23 mouse cellular contexts compared by ENCODE assay signal in the genomic region with DNA sequence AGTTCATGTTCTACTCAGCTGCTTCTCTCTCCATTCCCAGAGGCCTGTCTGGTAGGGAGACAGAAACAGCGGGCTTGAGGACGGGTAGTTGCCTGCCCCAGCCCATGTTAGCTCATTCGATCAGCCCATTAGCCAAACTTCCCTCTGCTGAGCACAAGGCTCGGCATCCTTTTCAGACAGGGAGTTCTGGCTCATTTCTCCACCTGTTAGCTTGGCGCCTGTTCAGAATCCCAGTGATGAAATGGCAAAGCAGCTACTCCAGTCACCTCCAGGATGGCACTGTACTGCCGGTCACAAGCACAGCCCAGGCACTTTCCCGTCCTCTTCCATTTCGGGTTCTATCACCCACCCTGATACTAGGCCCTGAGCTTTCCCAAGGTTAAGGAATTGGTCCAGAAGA. TPM values are rescaled to one million over a fixed set of nuclear protein-coding genes. Genes with fewer than 3 reads are reported as not detected.
A peak's percentile ranks its signal among the peaks of the same experiment; 100 is the strongest.
DNase-seq lines count a peak whose midpoint lies in the region; ATAC-seq and TF ChIP-seq lines count a peak whose summit lies in the region.
"Had no signal": no experiment of that assay in that cellular context is flagged by ENCODE, and none has a peak within 500 bp of the region (broad histone marks: within the 10 kb centered on the region; RNA-seq: fewer than 3 reads in every experiment).

No protein-coding gene starts in this region.

- H3K4me3 ChIP-seq in myocyte: no peak overlapping the region
- H3K4me3 ChIP-seq: embryonic facial prominence, embryonic 13.5 days; hindbrain, embryonic 12.5 days; intestine, embryonic 15.5 days; kidney, embryonic 15.5 days; limb, embryonic 10.5 days; neural tube, embryonic 12.5 days; stomach, embryonic 15.5 days had no signal

- no peak overlapping the region for H3ac ChIP-seq in myocyte (ENCODE audit: control insufficient read depth, insufficient read length)

- no peaks in the 10 kb centered on the region for H3K79me2 ChIP-seq in myocyte (ENCODE audit: control insufficient read depth, insufficient read depth)

- no peaks in the 10 kb centered on the region for H3K36me3 ChIP-seq in myocyte (ENCODE audit: control insufficient read depth, insufficient read depth)
- H3K36me3 ChIP-seq: embryonic facial prominence, embryonic 13.5 days; hindbrain, embryonic 12.5 days; intestine, embryonic 15.5 days; kidney, embryonic 15.5 days; limb, embryonic 10.5 days; stomach, embryonic 15.5 days had no signal

- intact Hi-C loops in left cerebral cortex, postnatal 4 days (cut with DNase I): no loop called here

- no peak overlapping the region for H3K4me2 ChIP-seq in myocyte (ENCODE audit: low read depth)
- H3K4me2 ChIP-seq: embryonic facial prominence, embryonic 13.5 days; hindbrain, embryonic 12.5 days; intestine, embryonic 15.5 days; kidney, embryonic 15.5 days; liver, embryonic 11.5 days; lung, embryonic 14.5 days; neural tube, embryonic 12.5 days; stomach, embryonic 15.5 days had no signal

- no peak for DNase-seq in cerebellum, postnatal 4 days (ENCODE audit: low spot score in 2 of 2)
- DNase-seq in left cerebral cortex, postnatal 4 days: peak; percentile 52
- no peak for DNase-seq in left cerebral cortex, adult 8-10 months (ENCODE audit: low spot score in 2 of 2)
- DNase-seq in cerebellum, postnatal 36 days: peak; percentile 91 to 94
- no peak for DNase-seq in Muller cell, postnatal 12 days (ENCODE audit: inconsistent ontology term)
- no peak for DNase-seq in heart, adult 9 months (ENCODE audit: low spot score in 2 of 2)
- DNase-seq: heart, adult 11 months; lung, embryonic 14.5 days; spleen, adult 18-20 months; thymus, adult 2 months had no signal

- peak; percentile 85 for ATAC-seq in cerebellum, adult (ENCODE audit: insufficient number of reproducible peaks, low FRiP score, low TSS enrichment)
- ATAC-seq: intestine, embryonic 15.5 days had no signal

- peak; percentile 22 for TF ChIP-seq POLR2A in myocyte (IDR thresholded peaks at IDR 0.05; ENCODE audit: insufficient read length, low read depth)

- H3K27me3 ChIP-seq in myocyte (ENCODE audit: control insufficient read depth, insufficient read depth, insufficient read length): no peaks in the 10 kb centered on the region

TF ChIP-seq in myocyte, 11 proteins besides CTCF, POLR2A, EP300 and RAD21:
- TF ChIP-seq USF1 (IDR thresholded peaks at IDR 0.05; ENCODE audit: low read depth): no peak
- TF ChIP-seq MYOD1 (IDR thresholded peaks at IDR 0.05; ENCODE audit: control insufficient read depth in 1 of 3, insufficient read length in 2 of 3, low read depth in 2 of 3): peak in 2 of 3 experiments; percentile 33 to 58
- peak in 1 of 3 experiments; percentile 67 for TF ChIP-seq MYOG (IDR thresholded peaks at IDR 0.05; ENCODE audit: control insufficient read depth in 1 of 3, insufficient read depth in 1 of 3, insufficient read length in 2 of 3, low read depth in 2 of 3)
TF ChIP-seq in myocyte: peak in this region for 2.

RNA-seq across cellular contexts. Expression of a gene that starts 7.5 kb away (rescaled TPM):
- total RNA-seq in left cerebral cortex, postnatal 4 days (2021): not detected
- total RNA-seq in left cerebral cortex, adult 8-10 months (2022): not detected
- polyA plus RNA-seq in myocyte (2012; fragmentation: generic; extraction: Trizol): 1,426 TPM
- total RNA-seq: adrenal gland, adult 18-20 months; common myeloid progenitor, adult 5-6 weeks; MEL had no signal
- polyA plus RNA-seq: lung, embryonic 14.5 days had no signal

RNA-seq across cellular contexts. Expression of a gene that starts 35.5 kb away (rescaled TPM):
- total RNA-seq in left cerebral cortex, postnatal 4 days (2021): 10 to 100 TPM; 62.6 to 72.1 TPM
- 10 to 100 TPM; 51.1 to 57.9 (median 55.8) TPM for total RNA-seq in left cerebral cortex, adult 8-10 months (2022)
- 35.8 TPM for polyA plus RNA-seq in myocyte (2012; fragmentation: generic; extraction: Trizol)
- total RNA-seq: MEL had no signal

Comparison
In these comparisons a context has a peak if more than half of its experiments do, and no peak if none do; other contexts are left out.
1. DNase-seq: peak in left cerebral cortex, postnatal 4 days (single experiment) and cerebellum, postnatal 36 days (2 of 2); none in cerebellum, postnatal 4 days (0 of 2), left cerebral cortex, adult 8-10 months (0 of 2), Muller cell, postnatal 12 days (single experiment) and heart, adult 9 months (0 of 2).